Mouse (Mus musculus): ENCODE measurements around the gene Cacna1a. TPM values are rescaled to one million over a fixed set of nuclear protein-coding genes. Genes with fewer than 3 reads are reported as not detected.
"Not testable (repeated sequence)": the region's sequence is repeated elsewhere in the genome, so short reads cannot be mapped to it uniquely, and the experiment has no call there.

Cacna1a gene
- polyA plus RNA-seq, 1 experiment from 2014 or later, result 4.5 TPM

DNA sequence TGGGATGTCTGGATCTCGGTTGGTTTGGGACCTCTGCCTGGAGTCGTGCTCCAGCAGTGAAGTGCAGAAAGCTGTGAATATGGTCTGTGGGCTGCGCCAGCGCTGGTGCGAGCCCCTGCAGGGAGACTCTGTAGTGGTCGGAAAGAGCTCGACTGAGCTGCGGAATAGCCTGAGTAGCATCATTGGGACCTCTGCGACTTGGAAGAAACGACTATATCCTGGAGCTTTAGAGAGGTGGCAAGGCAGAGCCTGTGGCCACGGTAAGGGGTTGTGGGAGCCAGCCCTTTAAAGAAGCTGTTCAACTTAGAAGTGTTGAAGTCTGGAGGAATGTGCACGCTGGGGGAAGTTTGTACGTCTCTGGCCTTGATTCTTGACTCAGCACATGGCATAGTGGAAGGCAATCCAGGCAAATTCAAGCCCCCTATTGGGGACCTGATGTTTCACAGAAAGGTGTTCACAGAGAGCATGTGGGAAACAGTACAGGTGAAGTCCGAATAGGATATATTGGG is 277.2 kb downstream of the Cacna1a start:
- ATAC-seq (ENCODE audit: low read depth) (0 out of 2 replicates have a peak, but pooled peaks have one; percentile 0), DNase-seq (ENCODE audit: low spot score) (peak; percentile 51)
- Histone ChIP-seq H3K4me3 (ENCODE audit: low read depth, low read length) (peak overlapping the region; percentile 84), H3K27ac (replicated peaks; ENCODE audit: low read depth, low read length) (peak overlapping the region; percentile 96), H3K36me3 (ENCODE audit: control insufficient read depth, insufficient read depth, low read length) (peaks cover 16% of the 10 kb centered on the region; the same call in 1 of the 2 replicates), H3K4me2 (ENCODE audit: low read depth, low read length) (peak overlapping the region; percentile 88), H3K9ac (ENCODE audit: low read depth, low read length) (peak overlapping the region; percentile 77), H3K27me3 (replicated peaks; ENCODE audit: control insufficient read depth, insufficient read depth, low read length) (no peaks in the 10 kb centered on the region), H3K4me1 (ENCODE audit: control insufficient read depth, insufficient read depth, low read length) (peaks cover 17% of the 10 kb centered on the region), H3K9me3 (ENCODE audit: control insufficient read depth, low read length) (no peaks in the 10 kb centered on the region)
- 2% methylated on average over 14 of the region's 14 CpGs for WGBS

DNA sequence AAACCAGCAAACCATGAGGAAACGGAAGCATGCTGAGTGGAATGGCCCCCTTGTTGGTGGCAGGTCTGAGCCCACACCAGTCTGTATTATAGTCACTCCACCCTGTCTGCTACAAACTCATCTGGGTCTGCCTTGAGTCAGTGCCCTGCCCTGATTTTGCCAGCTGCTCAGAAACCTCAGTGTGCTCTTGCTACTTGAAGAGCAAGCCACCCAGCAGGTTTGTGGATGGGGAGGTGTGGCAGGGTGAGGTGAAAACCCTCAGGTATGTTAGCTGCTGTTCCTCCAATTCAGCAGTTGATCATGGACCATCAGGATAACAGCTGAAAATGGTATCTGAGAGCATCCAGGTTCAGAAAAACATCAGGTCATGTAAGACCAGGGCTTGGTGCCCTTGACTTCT is 279.8 kb downstream of the Cacna1a start:
- no peak overlapping the region for H3K9ac ChIP-seq (ENCODE audit: low read depth, low read length)
- H3K4me3 ChIP-seq (ENCODE audit: low read depth, low read length), result no peak overlapping the region
- peaks cover 31% of the 10 kb centered on the region for H3K36me3 ChIP-seq (ENCODE audit: control insufficient read depth, insufficient read depth, low read length)
- no peak overlapping the region for H3K27ac ChIP-seq (replicated peaks; ENCODE audit: low read depth, low read length)
- DNase-seq (ENCODE audit: low spot score) (no peak), ATAC-seq (ENCODE audit: low read depth) (no peak)
- H3K9me3 ChIP-seq (ENCODE audit: control insufficient read depth, low read length), result no peaks in the 10 kb centered on the region
- peaks cover 8% of the 10 kb centered on the region for H3K4me1 ChIP-seq (ENCODE audit: control insufficient read depth, insufficient read depth, low read length)
- H3K4me2 ChIP-seq (ENCODE audit: low read depth, low read length), result no peak overlapping the region
- H3K27me3 ChIP-seq (replicated peaks; ENCODE audit: control insufficient read depth, insufficient read depth, low read length), result no peaks in the 10 kb centered on the region
- WGBS, result 76% methylated on average over 1 of the region's 1 CpGs

GRCm38 (mm10) chr8:84668731-84669485 is 280.7 kb downstream of the Cacna1a start:
- peaks cover 39% of the 10 kb centered on the region for H3K36me3 ChIP-seq (ENCODE audit: control insufficient read depth, insufficient read depth, low read length)
- ATAC-seq (ENCODE audit: low read depth) (no peak), DNase-seq (ENCODE audit: low spot score) (no peak)
- H3K4me1 ChIP-seq (ENCODE audit: control insufficient read depth, insufficient read depth, low read length), result peaks cover 3% of the 10 kb centered on the region; the same call in 1 of the 2 replicates
- no peak overlapping the region for H3K9ac ChIP-seq (ENCODE audit: low read depth, low read length)
- no peak overlapping the region for H3K4me2 ChIP-seq (ENCODE audit: low read depth, low read length)
- WGBS, result 85% methylated on average over 6 of the region's 6 CpGs
- H3K4me3 ChIP-seq (ENCODE audit: low read depth, low read length), result no peak overlapping the region
- no peaks in the 10 kb centered on the region for H3K9me3 ChIP-seq (ENCODE audit: control insufficient read depth, low read length)
- H3K27me3 ChIP-seq (replicated peaks; ENCODE audit: control insufficient read depth, insufficient read depth, low read length), result no peaks in the 10 kb centered on the region
- H3K27ac ChIP-seq (replicated peaks; ENCODE audit: low read depth, low read length), result no peak overlapping the region

- H3K4me2 ChIP-seq (ENCODE audit: low read depth, low read length); H3K9ac ChIP-seq (ENCODE audit: low read depth, low read length); H3K27ac ChIP-seq (replicated peaks; ENCODE audit: low read depth, low read length); H3K4me1 ChIP-seq (ENCODE audit: control insufficient read depth, insufficient read depth, low read length); ATAC-seq (ENCODE audit: low read depth); DNase-seq (ENCODE audit: low spot score); H3K4me3 ChIP-seq (ENCODE audit: low read depth, low read length); H3K27me3 ChIP-seq (replicated peaks; ENCODE audit: control insufficient read depth, insufficient read depth, low read length); H3K9me3 ChIP-seq (ENCODE audit: control insufficient read depth, low read length): not testable (repeated sequence)
- 92% methylated on average over 5 of the region's 5 CpGs for WGBS
- H3K36me3 ChIP-seq (ENCODE audit: control insufficient read depth, insufficient read depth, low read length), result peaks cover 54% of the 10 kb centered on the region
Measured at GRCm38 (mm10) chr8:84670295-84671006, 282.2 kb downstream of the Cacna1a start.

DNA sequence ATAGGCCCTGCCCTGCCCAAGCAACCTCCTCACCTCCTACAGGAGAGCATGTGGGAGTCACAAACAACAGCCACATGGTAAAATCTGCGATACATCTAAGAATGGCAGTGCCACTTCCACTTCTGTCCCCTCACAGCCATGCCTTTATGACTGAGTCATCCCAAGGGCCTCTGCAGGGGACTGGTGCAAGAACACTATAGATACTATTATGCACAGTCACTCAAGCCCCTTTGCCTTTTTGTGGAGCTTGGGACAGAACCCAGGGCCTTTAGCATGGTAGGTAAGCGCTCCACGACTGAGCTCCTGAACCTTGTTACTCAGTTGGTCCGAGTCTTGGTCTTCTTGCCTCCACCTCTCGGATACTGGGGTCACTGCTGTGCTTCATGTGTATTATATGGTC is 289.1 kb downstream of the Cacna1a start:
- 89% methylated on average over 5 of the region's 5 CpGs for WGBS
- no peak for ATAC-seq (ENCODE audit: low read depth)
- Histone ChIP-seq H3K4me2 (ENCODE audit: low read depth, low read length) (no peak overlapping the region), H3K4me3 (ENCODE audit: low read depth, low read length) (no peak overlapping the region), H3K36me3 (ENCODE audit: control insufficient read depth, insufficient read depth, low read length) (peaks cover 49% of the 10 kb centered on the region), H3K9ac (ENCODE audit: low read depth, low read length) (no peak overlapping the region), H3K27me3 (replicated peaks; ENCODE audit: control insufficient read depth, insufficient read depth, low read length) (no peaks in the 10 kb centered on the region), H3K4me1 (ENCODE audit: control insufficient read depth, insufficient read depth, low read length) (0 out of 2 replicates have a peak, but pooled peaks cover 4% of the 10 kb centered on the region), H3K27ac (replicated peaks; ENCODE audit: low read depth, low read length) (no peak overlapping the region), H3K9me3 (ENCODE audit: control insufficient read depth, low read length) (no peaks in the 10 kb centered on the region)
- DNase-seq (ENCODE audit: low spot score), result no peak

DNA sequence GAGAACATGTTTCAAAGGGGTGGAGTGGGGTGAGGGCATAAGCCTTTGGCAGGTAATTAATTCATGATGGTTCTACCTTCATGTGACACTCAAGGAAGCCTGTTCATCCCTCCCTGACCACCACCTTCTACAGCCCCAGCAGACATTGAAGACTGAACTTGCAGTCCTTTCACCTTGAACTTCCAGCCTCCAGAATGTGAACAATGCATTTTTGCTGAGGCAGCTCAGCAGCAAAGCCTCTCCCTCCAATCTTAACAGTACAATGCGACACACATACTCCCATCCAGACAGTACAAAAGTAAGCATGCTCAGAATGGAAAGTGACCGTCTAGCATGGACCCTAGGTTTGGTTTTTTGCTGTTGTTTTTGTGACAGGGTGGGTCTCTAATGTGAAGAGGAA is 293.2 kb downstream of the Cacna1a start:
- Histone ChIP-seq H3K4me1 (ENCODE audit: control insufficient read depth, insufficient read depth, low read length) (peaks cover 13% of the 10 kb centered on the region), H3K9ac (ENCODE audit: low read depth, low read length) (no peak overlapping the region), H3K4me3 (ENCODE audit: low read depth, low read length) (no peak overlapping the region), H3K4me2 (ENCODE audit: low read depth, low read length) (no peak overlapping the region), H3K27me3 (replicated peaks; ENCODE audit: control insufficient read depth, insufficient read depth, low read length) (no peaks in the 10 kb centered on the region), H3K9me3 (ENCODE audit: control insufficient read depth, low read length) (no peaks in the 10 kb centered on the region), H3K27ac (replicated peaks; ENCODE audit: low read depth, low read length) (no peak overlapping the region), H3K36me3 (ENCODE audit: control insufficient read depth, insufficient read depth, low read length) (peaks cover 27% of the 10 kb centered on the region; the same call in 1 of the 2 replicates)
- WGBS, result 85% methylated on average over 2 of the region's 2 CpGs
- DNase-seq (ENCODE audit: low spot score), result no peak
- ATAC-seq (ENCODE audit: low read depth), result no peak

DNA sequence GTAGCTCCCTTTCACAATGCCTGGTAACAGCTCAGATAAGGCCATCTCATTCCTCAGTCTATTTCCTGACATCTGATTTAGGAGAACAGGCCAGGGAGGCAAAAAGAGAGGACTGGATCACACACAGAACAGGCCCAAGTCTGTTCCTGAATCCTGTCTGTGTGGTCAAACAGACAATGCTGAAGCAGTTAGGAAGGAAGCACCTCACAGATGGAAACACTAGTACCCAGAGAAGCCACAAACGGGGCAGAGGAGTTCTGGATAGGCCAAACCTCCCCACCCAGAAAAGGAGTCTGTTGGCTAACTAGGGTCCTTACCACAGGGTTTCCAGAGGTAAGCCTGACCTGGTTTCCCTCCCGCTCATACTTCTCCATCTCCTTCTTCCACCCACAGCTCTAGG is 294.0 kb downstream of the Cacna1a start:
- 84% methylated on average over 2 of the region's 2 CpGs for WGBS
- ATAC-seq (ENCODE audit: low read depth), result no peak
- H3K4me2 ChIP-seq (ENCODE audit: low read depth, low read length), result no peak overlapping the region

DNA sequence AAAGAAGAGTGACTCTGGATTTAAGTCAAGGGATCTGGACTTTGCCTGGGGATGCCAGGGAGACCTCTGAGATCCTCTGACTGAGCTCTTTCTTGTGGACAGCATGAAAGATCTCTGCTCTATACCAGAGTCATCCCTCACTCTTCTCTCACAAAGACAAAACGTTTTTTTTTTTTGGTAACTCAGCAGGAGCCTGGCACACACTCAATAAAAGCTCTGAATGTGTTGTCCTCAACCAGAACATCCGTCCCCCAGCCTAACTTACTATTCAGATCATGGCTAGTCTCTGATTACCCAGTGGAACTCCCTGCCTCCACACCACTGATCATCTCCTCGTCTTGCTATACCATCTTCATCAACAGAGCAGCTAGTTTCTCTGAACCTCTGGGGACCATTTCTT is 296.3 kb downstream of the Cacna1a start:
- WGBS, result 59% methylated on average over 3 of the region's 3 CpGs
- Histone ChIP-seq H3K4me3 (ENCODE audit: low read depth, low read length) (no peak overlapping the region), H3K4me1 (ENCODE audit: control insufficient read depth, insufficient read depth, low read length) (peaks cover 25% of the 10 kb centered on the region), H3K27me3 (replicated peaks; ENCODE audit: control insufficient read depth, insufficient read depth, low read length) (no peaks in the 10 kb centered on the region), H3K9me3 (ENCODE audit: control insufficient read depth, low read length) (no peaks in the 10 kb centered on the region), H3K4me2 (ENCODE audit: low read depth, low read length) (no peak overlapping the region), H3K27ac (replicated peaks; ENCODE audit: low read depth, low read length) (no peak overlapping the region), H3K36me3 (ENCODE audit: control insufficient read depth, insufficient read depth, low read length) (peaks cover 26% of the 10 kb centered on the region; the same call in 1 of the 2 replicates), H3K9ac (ENCODE audit: low read depth, low read length) (no peak overlapping the region)
- ATAC-seq (ENCODE audit: low read depth) (no peak), DNase-seq (ENCODE audit: low spot score) (no peak)

More for the DNA sequence above, 294.0 kb downstream of the Cacna1a start:
- H3K9ac ChIP-seq (ENCODE audit: low read depth, low read length), result no peak overlapping the region
- H3K27me3 ChIP-seq (replicated peaks; ENCODE audit: control insufficient read depth, insufficient read depth, low read length), result no peaks in the 10 kb centered on the region
- DNase-seq (ENCODE audit: low spot score), result no peak
- H3K36me3 ChIP-seq (ENCODE audit: control insufficient read depth, insufficient read depth, low read length), result peaks cover 26% of the 10 kb centered on the region; the same call in 1 of the 2 replicates
- no peak overlapping the region for H3K27ac ChIP-seq (replicated peaks; ENCODE audit: low read depth, low read length)
- H3K4me1 ChIP-seq (ENCODE audit: control insufficient read depth, insufficient read depth, low read length), result peaks cover 15% of the 10 kb centered on the region
- no peak overlapping the region for H3K4me3 ChIP-seq (ENCODE audit: low read depth, low read length)
- H3K9me3 ChIP-seq (ENCODE audit: control insufficient read depth, low read length), result no peaks in the 10 kb centered on the region
